Mouse (Mus musculus): ENCODE data around the gene Nmt1. TPM values are rescaled to one million over a fixed set of nuclear protein-coding genes. Genes with fewer than 3 reads are reported as not detected.
A peak's percentile ranks its signal among the peaks of the same experiment; 100 is the strongest.

The Nmt1 gene
- polyA plus RNA-seq, 1 experiment from 2014 or later, result 49.4 TPM

DNA sequence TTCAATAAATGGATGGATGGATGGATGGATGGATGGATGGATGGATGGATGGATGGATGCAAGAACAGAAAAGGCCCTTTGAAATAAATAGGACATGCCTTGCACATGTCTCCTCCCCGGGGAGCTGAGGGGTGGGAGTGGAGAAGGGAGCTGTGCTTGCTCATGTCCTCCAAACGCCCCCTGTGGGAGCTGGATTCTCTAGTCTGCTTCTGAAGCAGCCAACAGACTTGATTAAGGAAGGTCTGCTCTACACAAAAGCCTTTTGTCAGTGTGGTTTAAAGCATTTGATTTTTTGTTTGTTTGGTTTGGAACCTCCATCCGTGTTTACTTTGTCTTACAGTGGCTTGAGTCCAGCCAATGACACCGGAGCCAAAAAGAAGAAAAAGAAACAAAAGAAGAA is 14.8 kb downstream of the Nmt1 start:
- no peak overlapping the region for H3K4me2 ChIP-seq
- H3K9ac ChIP-seq (ENCODE audit: low read depth, low read length), result no peak overlapping the region
- H3K27ac ChIP-seq (ENCODE audit: low read depth, low read length), result no peak overlapping the region
- ATAC-seq (replicated peaks; ENCODE audit: insufficient number of reproducible peaks, low FRiP score, low TSS enrichment), result no peak
- peaks cover 4% of the 10 kb centered on the region; the same call in 1 of the 2 replicates for H3K4me1 ChIP-seq (ENCODE audit: control insufficient read depth, insufficient read depth, low read length)
- H3K9me3 ChIP-seq (replicated peaks; ENCODE audit: control insufficient read depth, low read length), result no peaks in the 10 kb centered on the region
- no peaks in the 10 kb centered on the region for H3K27me3 ChIP-seq (ENCODE audit: control insufficient read depth, insufficient read depth, low read length)
- H3K4me3 ChIP-seq (ENCODE audit: low read depth, low read length), result no peak overlapping the region
- 75% methylated on average over 4 of the region's 4 CpGs for WGBS (ENCODE audit: insufficient replicate concordance)
- peaks cover 34% of the 10 kb centered on the region for H3K36me3 ChIP-seq (ENCODE audit: control insufficient read depth, insufficient read depth, low read length)

DNA sequence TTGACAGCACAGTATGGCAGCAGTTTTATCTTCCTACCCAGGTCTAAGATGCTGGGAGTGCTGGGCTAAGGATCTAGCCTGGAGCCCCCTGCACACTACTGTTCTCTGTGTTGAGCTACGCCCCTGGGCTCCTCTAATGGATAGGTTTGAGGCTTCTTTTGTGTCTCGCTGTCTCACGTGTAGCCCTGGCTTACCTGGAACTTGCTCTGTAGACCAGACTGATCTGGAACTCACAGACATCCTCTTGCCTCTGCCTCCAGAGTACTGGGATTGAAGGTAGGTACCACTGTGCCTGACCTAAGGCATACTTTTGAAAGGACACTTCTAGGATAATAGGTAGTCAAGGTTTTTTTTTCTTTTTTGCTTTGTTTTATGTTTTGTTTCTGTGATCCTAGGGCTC is 16.0 kb downstream of the Nmt1 start:
- no peak overlapping the region for H3K9ac ChIP-seq (ENCODE audit: low read depth, low read length)
- WGBS (ENCODE audit: insufficient replicate concordance), result 92% methylated on average over 3 of the region's 3 CpGs
- ATAC-seq (replicated peaks; ENCODE audit: insufficient number of reproducible peaks, low FRiP score, low TSS enrichment), result no peak

DNA sequence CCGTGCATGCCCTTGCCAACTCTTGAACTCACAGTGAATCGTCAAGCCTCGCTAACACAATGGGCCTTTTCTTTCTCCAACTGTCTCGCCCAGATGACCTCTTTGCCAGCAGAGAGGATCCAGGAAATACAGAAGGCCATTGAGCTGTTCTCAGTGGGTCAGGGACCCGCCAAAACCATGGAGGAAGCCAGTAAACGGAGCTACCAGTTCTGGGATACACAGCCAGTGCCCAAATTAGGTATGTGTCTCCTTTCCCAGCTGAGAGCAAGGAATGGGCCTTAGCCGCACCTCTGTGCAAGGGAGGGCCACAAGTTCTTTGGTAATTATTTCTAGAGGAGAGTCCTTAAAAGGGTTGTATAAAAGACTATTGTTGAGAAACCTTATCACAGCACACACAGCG is 18.3 kb downstream of the Nmt1 start:
- no peak for ATAC-seq (replicated peaks; ENCODE audit: insufficient number of reproducible peaks, low FRiP score, low TSS enrichment)
- no peak overlapping the region for H3K9ac ChIP-seq (ENCODE audit: low read depth, low read length)
- 82% methylated on average over 8 of the region's 8 CpGs for WGBS (ENCODE audit: insufficient replicate concordance)
- H3K36me3 ChIP-seq (ENCODE audit: control insufficient read depth, insufficient read depth, low read length), result peaks cover 36% of the 10 kb centered on the region
- no peaks in the 10 kb centered on the region for H3K4me1 ChIP-seq (ENCODE audit: control insufficient read depth, insufficient read depth, low read length)
- H3K27me3 ChIP-seq (ENCODE audit: control insufficient read depth, insufficient read depth, low read length), result no peaks in the 10 kb centered on the region
- no peak overlapping the region for H3K4me2 ChIP-seq
- H3K9me3 ChIP-seq (replicated peaks; ENCODE audit: control insufficient read depth, low read length), result no peaks in the 10 kb centered on the region
- no peak overlapping the region for H3K27ac ChIP-seq (ENCODE audit: low read depth, low read length)
- H3K4me3 ChIP-seq (ENCODE audit: low read depth, low read length), result no peak overlapping the region

More for the DNA sequence above, 16.0 kb downstream of the Nmt1 start:
- Histone ChIP-seq H3K4me2 (no peak overlapping the region), H3K27ac (ENCODE audit: low read depth, low read length) (no peak overlapping the region), H3K27me3 (ENCODE audit: control insufficient read depth, insufficient read depth, low read length) (no peaks in the 10 kb centered on the region), H3K4me1 (ENCODE audit: control insufficient read depth, insufficient read depth, low read length) (no peaks in the 10 kb centered on the region), H3K9me3 (replicated peaks; ENCODE audit: control insufficient read depth, low read length) (no peaks in the 10 kb centered on the region), H3K4me3 (ENCODE audit: low read depth, low read length) (no peak overlapping the region), H3K36me3 (ENCODE audit: control insufficient read depth, insufficient read depth, low read length) (peaks cover 32% of the 10 kb centered on the region)

DNA sequence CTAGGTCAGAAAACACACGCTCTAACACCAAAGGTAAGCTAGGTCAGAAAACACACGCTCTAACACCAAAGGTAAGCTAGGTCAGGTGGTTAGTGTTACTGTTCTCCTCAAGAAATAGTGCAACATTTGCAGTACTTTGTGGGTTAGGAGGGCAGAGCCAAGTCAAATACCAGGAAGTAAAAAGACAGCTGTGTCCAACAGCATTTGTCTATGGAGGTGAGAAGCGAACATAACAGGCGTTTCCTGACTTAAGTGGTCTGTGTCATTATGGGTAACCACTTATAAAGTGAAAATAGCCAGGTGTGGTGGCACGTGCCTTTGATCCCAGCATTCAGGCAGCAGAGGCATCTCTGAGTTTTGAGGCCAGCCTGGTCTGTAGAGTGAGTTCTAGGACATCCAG is 21.6 kb downstream of the Nmt1 start:
- no peak for ATAC-seq (replicated peaks; ENCODE audit: insufficient number of reproducible peaks, low FRiP score, low TSS enrichment)
- Histone ChIP-seq H3K4me2 (no peak overlapping the region), H3K9me3 (replicated peaks; ENCODE audit: control insufficient read depth, low read length) (no peaks in the 10 kb centered on the region), H3K27me3 (ENCODE audit: control insufficient read depth, insufficient read depth, low read length) (no peaks in the 10 kb centered on the region), H3K27ac (ENCODE audit: low read depth, low read length) (no peak overlapping the region), H3K9ac (ENCODE audit: low read depth, low read length) (no peak overlapping the region), H3K36me3 (ENCODE audit: control insufficient read depth, insufficient read depth, low read length) (peaks cover 25% of the 10 kb centered on the region), H3K4me3 (ENCODE audit: low read depth, low read length) (no peak overlapping the region), H3K4me1 (ENCODE audit: control insufficient read depth, insufficient read depth, low read length) (peaks cover 8% of the 10 kb centered on the region)
- WGBS (ENCODE audit: insufficient replicate concordance), result 91% methylated on average over 5 of the region's 5 CpGs

DNA sequence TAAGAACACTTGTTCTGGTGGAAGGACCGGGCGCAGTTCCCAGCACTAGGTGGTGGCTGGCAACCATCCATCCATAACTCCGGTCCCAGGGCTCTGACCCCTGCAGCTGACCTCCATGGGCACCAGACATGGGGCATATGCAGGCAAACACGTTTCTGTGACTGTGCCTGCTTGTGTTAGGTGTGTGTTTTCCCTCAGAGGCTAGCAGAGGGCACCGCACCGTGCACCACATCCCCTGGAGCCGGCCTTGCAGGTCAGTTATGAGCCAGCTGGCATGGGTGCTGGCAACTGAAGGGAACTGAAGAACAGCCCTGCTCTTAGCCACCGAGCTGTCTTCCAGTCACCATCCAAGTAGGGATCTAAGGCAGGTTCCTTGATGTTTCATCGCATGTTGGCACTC is 22.2 kb downstream of the Nmt1 start:
- Histone ChIP-seq H3K9me3 (replicated peaks; ENCODE audit: control insufficient read depth, low read length) (no peaks in the 10 kb centered on the region), H3K4me2 (no peak overlapping the region), H3K27me3 (ENCODE audit: control insufficient read depth, insufficient read depth, low read length) (no peaks in the 10 kb centered on the region), H3K27ac (ENCODE audit: low read depth, low read length) (no peak overlapping the region), H3K9ac (ENCODE audit: low read depth, low read length) (no peak overlapping the region), H3K4me1 (ENCODE audit: control insufficient read depth, insufficient read depth, low read length) (peaks cover 8% of the 10 kb centered on the region), H3K4me3 (ENCODE audit: low read depth, low read length) (no peak overlapping the region), H3K36me3 (ENCODE audit: control insufficient read depth, insufficient read depth, low read length) (peaks cover 20% of the 10 kb centered on the region)
- no peak for ATAC-seq (replicated peaks; ENCODE audit: insufficient number of reproducible peaks, low FRiP score, low TSS enrichment)
- WGBS (ENCODE audit: insufficient replicate concordance), result 91% methylated on average over 9 of the region's 9 CpGs

DNA sequence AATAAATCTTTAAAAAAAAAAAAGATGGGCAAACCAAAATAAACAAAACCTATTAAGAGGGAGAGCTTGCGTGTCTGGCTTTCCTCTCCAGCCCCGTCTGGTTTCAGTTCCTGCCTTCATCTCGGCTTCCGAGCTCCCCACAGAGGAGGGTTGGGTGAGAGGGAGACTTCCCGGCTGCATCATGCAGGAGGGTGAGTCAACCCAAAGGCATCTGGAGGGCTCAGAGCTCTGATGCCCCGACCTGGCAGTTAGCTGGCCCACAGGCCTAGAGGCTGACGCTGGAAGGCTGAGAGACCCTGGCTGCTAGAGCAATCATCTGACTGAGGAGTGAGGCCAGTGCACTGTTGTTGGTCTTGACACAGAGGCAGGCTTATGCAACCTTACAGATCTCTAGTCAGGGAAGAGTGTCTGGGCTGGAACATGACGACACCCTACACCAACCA is 23.3 kb downstream of the Nmt1 start:
- no peaks in the 10 kb centered on the region for H3K9me3 ChIP-seq (replicated peaks; ENCODE audit: control insufficient read depth, low read length)
- H3K36me3 ChIP-seq (ENCODE audit: control insufficient read depth, insufficient read depth, low read length), result peaks cover 19% of the 10 kb centered on the region
- no peaks in the 10 kb centered on the region for H3K27me3 ChIP-seq (ENCODE audit: control insufficient read depth, insufficient read depth, low read length)
- peaks cover 8% of the 10 kb centered on the region for H3K4me1 ChIP-seq (ENCODE audit: control insufficient read depth, insufficient read depth, low read length)
- no peak overlapping the region for H3K4me3 ChIP-seq (ENCODE audit: low read depth, low read length)
- no peak overlapping the region for H3K4me2 ChIP-seq
- ATAC-seq (replicated peaks; ENCODE audit: insufficient number of reproducible peaks, low FRiP score, low TSS enrichment), result peak; percentile 52; the same call in 1 of the 2 replicates
- H3K9ac ChIP-seq (ENCODE audit: low read depth, low read length), result no peak overlapping the region
- peak overlapping the region; percentile 80 for H3K27ac ChIP-seq (ENCODE audit: low read depth, low read length)
- 19% methylated on average over 8 of the region's 8 CpGs for WGBS (ENCODE audit: insufficient replicate concordance)

DNA sequence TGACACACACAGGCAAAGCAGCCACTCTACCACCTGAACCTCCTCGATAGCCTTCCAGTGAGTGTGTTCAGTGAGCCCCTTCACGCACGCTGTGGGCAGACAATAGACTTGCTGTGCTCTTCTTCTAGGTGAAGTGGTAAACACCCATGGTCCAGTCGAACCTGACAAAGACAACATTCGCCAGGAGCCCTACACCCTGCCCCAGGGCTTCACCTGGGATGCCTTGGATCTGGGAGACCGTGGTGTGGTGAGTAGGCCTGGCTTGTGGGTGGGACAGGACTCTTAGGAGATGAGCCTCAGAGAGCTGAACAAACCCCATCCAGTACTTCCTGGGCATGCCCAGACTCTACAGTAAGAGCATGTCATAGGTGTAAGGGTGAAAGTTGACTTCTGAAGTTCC is 24.1 kb downstream of the Nmt1 start:
- Histone ChIP-seq H3K36me3 (ENCODE audit: control insufficient read depth, insufficient read depth, low read length) (peaks cover 20% of the 10 kb centered on the region), H3K9ac (ENCODE audit: low read depth, low read length) (peak overlapping the region; percentile 43; the same call in 1 of the 2 replicates)
- ATAC-seq (replicated peaks; ENCODE audit: insufficient number of reproducible peaks, low FRiP score, low TSS enrichment), result no peak

DNA sequence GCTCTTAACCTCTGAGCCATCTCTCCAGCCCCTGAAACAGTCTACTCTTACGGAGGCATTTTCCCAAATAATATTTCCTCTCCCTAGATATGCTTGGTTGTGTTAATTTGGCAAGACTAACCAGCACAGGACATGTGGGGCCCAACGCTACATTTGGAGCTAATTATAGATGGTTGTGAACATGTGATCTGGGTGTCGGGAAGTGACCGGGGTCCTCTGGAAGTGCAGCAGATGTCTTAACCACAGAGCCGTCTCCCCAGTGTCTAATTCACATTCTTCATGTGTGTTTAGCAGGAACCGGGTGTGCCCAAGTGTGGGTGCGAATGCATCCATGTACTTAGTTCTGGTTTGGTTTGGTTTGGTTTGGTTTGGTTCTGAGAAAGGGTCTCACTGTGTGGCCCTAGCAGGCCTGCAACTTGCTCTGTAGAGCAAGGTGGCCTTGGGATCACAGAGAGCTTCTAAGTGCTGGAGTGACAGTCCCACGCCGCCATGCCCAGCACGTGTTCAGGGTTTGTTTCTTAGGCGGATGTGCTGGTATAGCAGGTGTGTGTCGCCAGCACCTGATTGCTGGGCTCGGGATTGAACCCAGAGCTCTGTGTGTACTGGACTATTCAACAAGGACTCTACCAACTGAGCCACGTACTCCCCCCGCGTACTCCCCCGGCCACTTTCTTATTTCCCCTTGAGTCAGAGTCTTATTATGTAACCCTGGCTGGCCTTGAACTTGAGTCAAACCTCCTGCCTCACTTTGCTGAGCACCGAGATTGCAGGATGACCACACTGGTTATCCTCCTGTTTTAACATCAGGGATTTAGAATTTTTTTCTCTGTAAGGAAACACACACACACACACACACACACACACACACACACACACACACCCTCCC is 25.4 kb downstream of the Nmt1 start:
- ATAC-seq (replicated peaks; ENCODE audit: insufficient number of reproducible peaks, low FRiP score, low TSS enrichment), result no peak
- no peak overlapping the region for H3K27ac ChIP-seq (ENCODE audit: low read depth, low read length)
- no peak overlapping the region for H3K4me2 ChIP-seq
- H3K4me1 ChIP-seq (ENCODE audit: control insufficient read depth, insufficient read depth, low read length), result peaks cover 8% of the 10 kb centered on the region
- WGBS (ENCODE audit: insufficient replicate concordance), result 86% methylated on average over 18 of the region's 18 CpGs
- no peaks in the 10 kb centered on the region for H3K9me3 ChIP-seq (replicated peaks; ENCODE audit: control insufficient read depth, low read length)
- no peak overlapping the region for H3K9ac ChIP-seq (ENCODE audit: low read depth, low read length)
- no peaks in the 10 kb centered on the region for H3K27me3 ChIP-seq (ENCODE audit: control insufficient read depth, insufficient read depth, low read length)
- peaks cover 25% of the 10 kb centered on the region for H3K36me3 ChIP-seq (ENCODE audit: control insufficient read depth, insufficient read depth, low read length)
- H3K4me3 ChIP-seq (ENCODE audit: low read depth, low read length), result no peak overlapping the region

More for the DNA sequence above, 24.1 kb downstream of the Nmt1 start:
- 86% methylated on average over 6 of the region's 6 CpGs for WGBS (ENCODE audit: insufficient replicate concordance)
- Histone ChIP-seq H3K4me2 (no peak overlapping the region), H3K27ac (ENCODE audit: low read depth, low read length) (peak overlapping the region; percentile 80), H3K27me3 (ENCODE audit: control insufficient read depth, insufficient read depth, low read length) (no peaks in the 10 kb centered on the region), H3K9me3 (replicated peaks; ENCODE audit: control insufficient read depth, low read length) (no peaks in the 10 kb centered on the region), H3K4me3 (ENCODE audit: low read depth, low read length) (no peak overlapping the region), H3K4me1 (ENCODE audit: control insufficient read depth, insufficient read depth, low read length) (peaks cover 8% of the 10 kb centered on the region)

DNA sequence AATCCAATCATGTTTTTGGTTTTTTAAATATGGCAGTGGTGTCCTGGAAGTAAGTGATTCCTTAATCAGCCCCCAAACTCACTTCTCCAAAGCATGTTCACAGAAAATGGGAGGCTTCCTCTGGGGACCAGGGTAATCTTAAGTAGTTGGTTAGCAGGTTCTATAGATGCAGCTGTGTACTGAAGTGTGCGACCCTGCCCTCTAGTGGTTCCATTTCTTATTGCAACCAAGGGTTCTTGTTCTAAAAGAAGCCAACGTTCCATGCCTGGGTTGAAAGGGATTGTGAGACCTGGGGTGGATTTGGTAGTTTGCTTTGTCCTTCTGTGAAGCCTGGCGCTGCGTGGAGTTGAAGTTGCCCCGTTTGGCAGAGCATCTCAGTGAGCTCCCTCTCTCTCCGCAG is 26.8 kb downstream of the Nmt1 start:
- no peak overlapping the region for H3K4me3 ChIP-seq (ENCODE audit: low read depth, low read length)
- H3K9ac ChIP-seq (ENCODE audit: low read depth, low read length), result no peak overlapping the region
- WGBS (ENCODE audit: insufficient replicate concordance), result 48% methylated on average over 6 of the region's 6 CpGs
- H3K27ac ChIP-seq (ENCODE audit: low read depth, low read length), result no peak overlapping the region
- H3K27me3 ChIP-seq (ENCODE audit: control insufficient read depth, insufficient read depth, low read length), result no peaks in the 10 kb centered on the region
- H3K4me2 ChIP-seq, result no peak overlapping the region
- no peak for ATAC-seq (replicated peaks; ENCODE audit: insufficient number of reproducible peaks, low FRiP score, low TSS enrichment)
- no peaks in the 10 kb centered on the region for H3K9me3 ChIP-seq (replicated peaks; ENCODE audit: control insufficient read depth, low read length)
- H3K36me3 ChIP-seq (ENCODE audit: control insufficient read depth, insufficient read depth, low read length), result peaks cover 32% of the 10 kb centered on the region
- H3K4me1 ChIP-seq (ENCODE audit: control insufficient read depth, insufficient read depth, low read length), result peaks cover 8% of the 10 kb centered on the region

All from heart, embryonic 11.5 days (tissue).